Mouse (Mus musculus): ENCODE data around the gene Myh6. TPM values are rescaled to one million over a fixed set of nuclear protein-coding genes. Genes with fewer than 3 reads are reported as not detected.

The Myh6 gene
- 0.21 and 0.32 TPM in 2 replicates for total RNA-seq (2014; rRNA removed)
- polyA plus RNA-seq (2015; fragmentation: Nextera tagmentation; extraction: Ambion mirVana), result 1.1 and 1.4 TPM in 2 replicates

DNA sequence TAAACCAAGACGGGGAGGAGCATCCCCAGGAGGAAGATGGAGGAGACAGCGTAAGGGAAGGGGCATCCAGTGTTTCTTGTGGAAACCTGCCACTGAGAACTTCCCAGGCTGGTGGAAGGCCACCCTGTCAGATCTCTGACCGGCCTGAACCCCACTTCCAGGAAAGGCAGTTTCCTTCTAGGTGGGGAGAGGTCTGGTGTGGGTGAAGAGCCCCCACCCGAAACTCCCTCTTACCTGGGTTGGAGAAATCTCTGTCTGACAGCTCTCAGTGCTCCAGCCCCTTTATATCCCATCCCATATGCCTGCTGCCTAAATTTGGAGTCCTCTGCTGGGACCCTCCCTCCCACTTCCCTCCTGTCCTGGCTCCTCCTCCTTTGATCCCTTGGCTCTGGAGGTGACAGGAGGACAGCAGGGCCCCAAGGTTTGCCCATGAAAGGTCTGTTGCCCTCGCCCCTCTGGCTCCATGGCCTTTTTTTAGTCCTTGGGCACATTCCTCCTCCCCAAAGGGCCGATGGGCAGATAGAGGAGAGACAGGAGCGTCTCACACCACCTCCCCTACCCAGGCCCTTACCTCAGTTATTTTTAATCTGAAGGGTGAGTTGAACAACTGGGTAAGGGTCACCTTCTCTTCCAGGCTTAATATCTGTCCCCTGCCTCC lies at the start of gene Myh6:
TSS of gene Myh6 (minus strand) at position 608 of the 658 bp plus-strand sequence.
- Histone ChIP-seq H3K4me1 (ENCODE audit: insufficient read depth, low read length) (no peaks in the 10 kb centered on the region), H3K27me3 (ENCODE audit: insufficient read depth, low read length) (no peaks in the 10 kb centered on the region), H3K36me3 (ENCODE audit: insufficient read depth, low read length) (no peaks in the 10 kb centered on the region), H3K9ac (replicated peaks; ENCODE audit: low read length) (no peak within 1 kb of the TSS), H3K4me3 (ENCODE audit: low read length) (no peak within 1 kb of the TSS), H3K4me2 (ENCODE audit: low read depth, low read length) (no peak within 1 kb of the TSS), H3K27ac (no peak within 1 kb of the TSS), H3K9me3 (ENCODE audit: low read length) (no peaks in the 10 kb centered on the region)
- DNase-seq (ENCODE audit: low spot score), result no peak
- ATAC-seq, result no peak
- WGBS, result 73% methylated on average over 7 of the region's 7 CpGs
- TF ChIP-seq CTCF (IDR thresholded peaks at IDR 0.05; ENCODE audit: low read depth), result no peak

DNA sequence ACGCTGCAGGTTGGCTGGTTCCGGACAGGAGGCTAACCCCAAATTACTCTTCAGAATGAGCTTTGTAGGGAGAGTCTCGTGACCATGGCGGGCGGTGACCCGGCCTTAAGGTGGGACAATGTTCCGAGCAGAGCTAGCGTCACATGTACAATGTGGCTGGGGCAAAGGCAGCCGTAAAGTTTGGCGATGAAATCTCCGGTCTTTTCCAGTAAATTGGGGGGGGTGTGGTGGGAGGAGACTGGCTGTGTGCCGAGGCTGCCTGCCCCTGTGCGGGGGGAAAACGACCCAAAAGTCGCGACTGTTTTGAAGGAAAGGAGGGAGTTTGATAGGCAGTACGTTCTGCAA lies 49.0 kb upstream of the Myh6 start:
- peak overlapping the region; percentile 83 for H3K4me3 ChIP-seq (ENCODE audit: low read length)
- DNase-seq (ENCODE audit: low spot score) (no peak), ATAC-seq (no peak; the same call in 1 of the 2 replicates)
- H3K36me3 ChIP-seq (ENCODE audit: insufficient read depth, low read length), result peaks cover 9% of the 10 kb centered on the region; the same call in 1 of the 2 replicates
- H3K4me2 ChIP-seq (ENCODE audit: low read depth, low read length), result peak overlapping the region; percentile 80
- peak overlapping the region; percentile 82 for H3K27ac ChIP-seq
- no peaks in the 10 kb centered on the region for H3K27me3 ChIP-seq (ENCODE audit: insufficient read depth, low read length)
- TF ChIP-seq CTCF (IDR thresholded peaks at IDR 0.05; ENCODE audit: low read depth), result no peak
- H3K9ac ChIP-seq (replicated peaks; ENCODE audit: low read length), result peak overlapping the region; percentile 73
- no peaks in the 10 kb centered on the region for H3K9me3 ChIP-seq (ENCODE audit: low read length)
- no peaks in the 10 kb centered on the region for H3K4me1 ChIP-seq (ENCODE audit: insufficient read depth, low read length)
- WGBS, result under 1% methylated on average over 17 of the region's 17 CpGs

DNA sequence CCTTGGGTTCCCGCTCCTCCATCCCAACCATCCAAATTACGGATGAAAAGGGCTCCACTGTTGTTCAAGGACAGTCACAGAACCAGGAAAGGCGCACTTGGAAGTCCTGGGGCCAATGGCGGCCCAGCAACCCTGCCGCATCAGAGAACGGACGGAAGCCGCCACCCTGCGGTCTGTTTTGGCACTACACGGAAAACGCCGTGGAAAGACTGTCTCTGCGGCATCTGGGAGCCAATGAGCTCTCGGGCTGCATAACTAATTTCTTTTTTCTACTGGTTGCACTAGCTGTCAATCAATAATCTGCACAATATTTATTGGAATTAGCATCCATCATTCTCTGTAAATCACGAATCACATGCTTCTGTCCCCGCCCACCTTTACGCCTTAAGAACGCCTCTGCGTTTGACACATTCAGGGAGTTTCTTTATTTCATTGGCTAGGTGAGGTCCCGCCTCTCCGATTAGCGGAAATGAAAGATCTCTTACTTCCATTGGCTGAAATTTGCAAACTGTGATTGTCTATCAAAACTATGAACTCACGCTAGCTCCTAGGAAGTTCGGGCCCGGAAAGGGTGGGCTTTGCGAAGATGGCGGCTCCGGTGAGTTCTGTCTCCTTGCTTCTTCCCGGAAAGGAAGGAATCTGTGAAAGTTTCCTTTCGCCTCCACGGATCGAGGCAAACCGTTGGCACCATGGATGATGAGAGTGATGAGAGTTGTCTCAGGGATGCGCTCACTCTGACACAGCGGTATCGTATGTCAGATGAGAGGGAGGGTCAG lies 48.5 kb upstream of the Myh6 start, which contains the start of gene Ngdn:
TSS of gene Ngdn (plus strand) at position 464 of the 776 bp plus-strand sequence.
- DNase-seq (ENCODE audit: low spot score) (peak; percentile 99), ATAC-seq (peak; percentile 98)
- Histone ChIP-seq H3K27ac (peak within 1 kb of the TSS; percentile 95), H3K9me3 (ENCODE audit: low read length) (no peaks in the 10 kb centered on the region), H3K4me2 (ENCODE audit: low read depth, low read length) (peak within 1 kb of the TSS; percentile 80), H3K9ac (replicated peaks; ENCODE audit: low read length) (peak within 1 kb of the TSS; percentile 80), H3K27me3 (ENCODE audit: insufficient read depth, low read length) (no peaks in the 10 kb centered on the region), H3K4me3 (ENCODE audit: low read length) (peak within 1 kb of the TSS; percentile 83), H3K36me3 (ENCODE audit: insufficient read depth, low read length) (peaks cover 5% of the 10 kb centered on the region; the same call in 1 of the 2 replicates), H3K4me1 (ENCODE audit: insufficient read depth, low read length) (no peaks in the 10 kb centered on the region)
- WGBS, result under 1% methylated on average over 36 of the region's 36 CpGs
- peak; percentile 96 for TF ChIP-seq CTCF (IDR thresholded peaks at IDR 0.05; ENCODE audit: low read depth)

DNA sequence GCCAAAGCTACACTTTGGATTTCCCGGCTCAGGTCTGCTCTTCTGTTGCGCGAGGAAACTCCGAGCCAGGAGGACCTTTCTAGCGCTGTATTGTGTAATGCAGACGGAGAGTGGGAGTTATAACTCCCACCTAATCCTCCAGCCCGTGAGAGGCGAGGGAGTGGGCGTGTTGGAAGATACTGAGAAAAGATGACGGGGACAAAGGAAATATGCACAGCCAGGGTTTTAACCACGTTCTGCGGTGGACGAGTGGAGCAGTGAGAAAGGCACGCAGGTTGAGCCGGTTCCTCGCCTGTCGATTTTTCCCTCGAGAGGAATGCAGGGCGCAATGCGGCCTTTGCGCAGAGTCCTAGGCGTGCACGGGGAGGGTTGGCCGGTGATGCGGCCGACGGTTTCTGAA lies 47.9 kb upstream of the Myh6 start:
- no peaks in the 10 kb centered on the region for H3K27me3 ChIP-seq (ENCODE audit: insufficient read depth, low read length)
- H3K4me3 ChIP-seq (ENCODE audit: low read length), result peak overlapping the region; percentile 43
- peak overlapping the region; percentile 95 for H3K27ac ChIP-seq
- no peaks in the 10 kb centered on the region for H3K9me3 ChIP-seq (ENCODE audit: low read length)
- H3K36me3 ChIP-seq (ENCODE audit: insufficient read depth, low read length), result peaks cover 5% of the 10 kb centered on the region; the same call in 1 of the 2 replicates
- H3K9ac ChIP-seq (replicated peaks; ENCODE audit: low read length), result peak overlapping the region; percentile 80
- under 1% methylated on average over 27 of the region's 27 CpGs for WGBS
- peak; percentile 45 for ATAC-seq
- TF ChIP-seq CTCF (IDR thresholded peaks at IDR 0.05; ENCODE audit: low read depth), result no peak
- no peak for DNase-seq (ENCODE audit: low spot score)
- H3K4me2 ChIP-seq (ENCODE audit: low read depth, low read length), result peak overlapping the region; percentile 76
- H3K4me1 ChIP-seq (ENCODE audit: insufficient read depth, low read length), result no peaks in the 10 kb centered on the region

DNA sequence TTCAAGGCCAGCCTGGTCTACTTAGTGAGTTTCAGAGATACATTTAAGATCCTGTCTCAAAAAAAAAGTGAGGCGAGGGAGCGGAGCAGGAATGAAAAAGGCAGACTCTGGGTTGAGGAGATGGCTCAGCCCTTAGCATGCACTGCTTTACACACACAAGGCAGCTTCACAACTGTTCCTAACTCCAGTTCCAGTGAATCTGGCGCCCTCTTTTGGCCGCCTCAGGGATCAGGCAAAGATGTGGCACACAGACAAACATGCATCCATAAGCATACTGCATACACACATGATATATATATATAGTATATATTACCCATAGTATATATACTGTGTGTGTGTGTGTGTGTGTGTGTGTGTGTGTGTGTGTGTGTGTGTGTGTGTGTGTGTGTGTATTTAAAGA lies 44.4 kb upstream of the Myh6 start:
- Histone ChIP-seq H3K27ac (no peak overlapping the region), H3K4me1 (ENCODE audit: insufficient read depth, low read length) (no peaks in the 10 kb centered on the region), H3K27me3 (ENCODE audit: insufficient read depth, low read length) (no peaks in the 10 kb centered on the region), H3K36me3 (ENCODE audit: insufficient read depth, low read length) (no peaks in the 10 kb centered on the region), H3K9ac (replicated peaks; ENCODE audit: low read length) (no peak overlapping the region), H3K4me2 (ENCODE audit: low read depth, low read length) (no peak overlapping the region), H3K9me3 (ENCODE audit: low read length) (no peaks in the 10 kb centered on the region), H3K4me3 (ENCODE audit: low read length) (no peak overlapping the region)
- 60% methylated on average over 4 of the region's 4 CpGs for WGBS
- TF ChIP-seq CTCF (IDR thresholded peaks at IDR 0.05; ENCODE audit: low read depth), result peak; percentile 58
- DNase-seq (ENCODE audit: low spot score) (peak; percentile 53), ATAC-seq (no peak)

DNA sequence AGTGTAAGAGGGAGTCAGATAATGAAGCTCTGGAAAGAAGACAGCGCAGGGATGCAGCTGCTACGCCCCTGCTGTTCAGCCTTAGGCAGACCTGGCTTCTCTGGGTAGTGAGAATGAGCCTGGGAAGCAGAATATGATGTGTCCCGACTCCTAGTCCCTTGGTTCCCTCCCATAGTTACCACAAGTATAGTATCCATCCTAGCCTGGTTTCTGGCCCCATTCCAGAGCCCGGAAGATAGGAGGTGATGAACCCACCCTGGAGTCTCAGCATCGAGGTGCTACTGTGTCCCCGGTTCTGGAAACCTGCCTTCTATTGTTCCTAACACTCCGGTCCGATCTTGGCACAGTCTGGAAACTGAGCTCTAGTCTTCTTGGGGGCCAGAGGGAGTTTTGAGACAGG lies 41.7 kb upstream of the Myh6 start:
- Histone ChIP-seq H3K4me2 (ENCODE audit: low read depth, low read length) (no peak overlapping the region), H3K36me3 (ENCODE audit: insufficient read depth, low read length) (no peaks in the 10 kb centered on the region), H3K27me3 (ENCODE audit: insufficient read depth, low read length) (no peaks in the 10 kb centered on the region), H3K9ac (replicated peaks; ENCODE audit: low read length) (no peak overlapping the region), H3K4me1 (ENCODE audit: insufficient read depth, low read length) (no peaks in the 10 kb centered on the region), H3K27ac (no peak overlapping the region), H3K4me3 (ENCODE audit: low read length) (no peak overlapping the region), H3K9me3 (ENCODE audit: low read length) (no peaks in the 10 kb centered on the region)
- DNase-seq (ENCODE audit: low spot score) (no peak), ATAC-seq (no peak)
- no peak for TF ChIP-seq CTCF (IDR thresholded peaks at IDR 0.05; ENCODE audit: low read depth)
- 82% methylated on average over 8 of the region's 8 CpGs for WGBS

All from hindbrain, postnatal 0 days (tissue).